Mouse (Mus musculus) small intestine, adult 10 weeks (tissue): ENCODE measurements around the gene Gm10959. TPM values are rescaled to one million over a fixed set of nuclear protein-coding genes. Genes with fewer than 3 reads are reported as not detected.

Source experiments
- polyA plus RNA-seq: library from polyadenylated mRNA; stranded (reverse); fragments of 350-450 nt; fragmentation: Illumina TruSeq; extraction: RNeasy Lipid Tissue Mini Kit (QIAGEN cat#74804); gene quantifications from one replicate; pipeline ENCODE4 v1.2.3, GENCODE M21; 2014; ENCODE audit warnings: low replicate concordance

Gm10959 gene
- polyA plus RNA-seq, result not detected

GRCm38 (mm10) chr3:122919260-122919659, at the start of gene Gm10959:
TSS of gene Gm10959 (minus strand) at chr3:122919360.

GRCm38 (mm10) chr3:122924009-122924914, 5.1 kb upstream of the Gm10959 start, which contains the start of gene 1810037I17Rik:
TSS of gene 1810037I17Rik (plus strand) at chr3:122924203.

GRCm38 (mm10) chr3:122894772-122895171, 24.4 kb downstream of the Gm10959 start, which contains the start of gene Fabp2:
TSS of gene Fabp2 (plus strand) at chr3:122895072.

Other genes with a start within 250 kb of the Gm10959 start
- 72.8 TPM for gene Pde5a, start 190.4 kb downstream of the Gm10959 start, polyA plus RNA-seq
- 11,694 TPM for gene Fabp2, start 24.3 kb downstream of the Gm10959 start, polyA plus RNA-seq
- gene 1810037I17Rik, start 4.8 kb upstream of the Gm10959 start, polyA plus RNA-seq, result 52.1 TPM
- gene Usp53, start 65.2 kb upstream of the Gm10959 start, polyA plus RNA-seq, result 20.2 TPM
- gene Myoz2, start 115.7 kb upstream of the Gm10959 start, polyA plus RNA-seq, result not detected